Mouse (Mus musculus): ENCODE measurements around the gene Thumpd2. TPM values are rescaled to one million over a fixed set of nuclear protein-coding genes. Genes with fewer than 3 reads are reported as not detected.

Gene Thumpd2
- 4.0 TPM for polyA plus RNA-seq (2014; fragmentation: Illumina TruSeq; extraction: RNeasy Lipid Tissue Mini Kit (QIAGEN cat#74804); ENCODE audit: insufficient read depth, low read depth, low replicate concordance)

DNA sequence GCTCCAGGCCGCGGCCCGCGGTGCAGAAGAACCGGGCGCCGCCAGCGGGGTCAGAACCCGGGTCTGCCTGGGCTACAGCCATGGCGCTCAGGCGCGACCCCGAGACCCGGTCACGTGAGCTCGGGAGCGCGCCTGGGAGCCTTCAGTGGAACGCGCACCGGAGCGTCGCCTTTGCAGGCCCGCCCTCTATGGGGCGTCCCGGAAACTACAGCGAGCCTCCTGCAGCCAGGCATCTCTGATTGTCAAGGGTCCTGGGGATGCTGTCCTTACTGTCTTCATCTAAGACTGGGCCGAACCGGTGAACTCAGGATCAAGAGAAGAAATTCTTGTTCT is at the start of gene Thumpd2:
Gene Thumpd2 (minus strand): TSS at position 104 of the 333 bp plus-strand sequence.

Other genes starting within 250 kb of the Thumpd2 start
- 14.7 TPM for gene Tmem178, start 120.5 kb downstream of the Thumpd2 start, polyA plus RNA-seq (2014; fragmentation: Illumina TruSeq; extraction: RNeasy Lipid Tissue Mini Kit (QIAGEN cat#74804); ENCODE audit: insufficient read depth, low read depth, low replicate concordance)

Data from lung, adult 10 weeks (tissue).